Mouse (Mus musculus) embryonic stem cell, embryonic (primary cell): ENCODE results near the gene Gm28305.

ENCODE experiments used
- CTCF ChIA-PET, 4 experiments: fragments of 300-600 bp in 2 of 4; fragments of 350-600 bp in 2 of 4; sonication (Branson Sonifier 250); formaldehyde crosslinking; loops; one replicate each; lab custom pipeline; 2022; ENCODE audit warnings: inconsistent platforms in 2 of 4; lab: Charles Lee
- POLR2A ChIA-PET, 4 experiments: fragments of 300-600 bp in 2 of 4; fragments of 350-600 bp in 2 of 4; sonication (Branson Sonifier 250); formaldehyde crosslinking; loops; one replicate each; lab custom pipeline; 2022; ENCODE audit warnings: antibody characterized with exemption in 4 of 4, inconsistent platforms in 1 of 4; lab: Charles Lee

The Gm28305 gene

DNA sequence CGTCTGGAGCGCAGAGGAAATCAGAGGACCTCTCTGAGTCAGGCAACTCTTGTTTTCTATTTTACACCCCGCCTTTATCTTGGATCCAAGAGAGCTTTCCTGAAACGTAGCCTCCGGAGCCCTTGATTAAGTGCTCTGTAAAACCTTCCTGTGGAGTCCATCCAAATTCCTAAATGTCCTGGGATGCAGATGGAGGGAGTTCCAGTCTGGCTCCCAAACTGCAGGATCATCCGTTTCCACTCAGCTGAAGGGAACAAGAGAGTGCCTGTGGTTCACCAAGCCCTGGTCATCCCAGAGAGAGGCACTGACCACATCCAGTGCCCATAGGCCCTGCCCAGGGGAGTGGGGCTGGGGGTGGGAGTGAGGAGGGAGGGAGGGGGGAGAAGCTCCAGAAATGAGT lies 61.8 kb downstream of the Gm28305 start:
- ChIA-PET CTCF (interaction anchor here in 1 of 4 experiments (1.1 kb wide), 1 partner anchor 68 kb away, joined by 3 read pairs; no protein-coding TSS in a partner anchor), POLR2A (interaction anchor here in 3 of 4 experiments (0.6 to 11.1 kb wide), 7 partner anchors 14 to 350 kb away, joined by 3 to 53 read pairs (median 6); no protein-coding TSS in a partner anchor)

DNA sequence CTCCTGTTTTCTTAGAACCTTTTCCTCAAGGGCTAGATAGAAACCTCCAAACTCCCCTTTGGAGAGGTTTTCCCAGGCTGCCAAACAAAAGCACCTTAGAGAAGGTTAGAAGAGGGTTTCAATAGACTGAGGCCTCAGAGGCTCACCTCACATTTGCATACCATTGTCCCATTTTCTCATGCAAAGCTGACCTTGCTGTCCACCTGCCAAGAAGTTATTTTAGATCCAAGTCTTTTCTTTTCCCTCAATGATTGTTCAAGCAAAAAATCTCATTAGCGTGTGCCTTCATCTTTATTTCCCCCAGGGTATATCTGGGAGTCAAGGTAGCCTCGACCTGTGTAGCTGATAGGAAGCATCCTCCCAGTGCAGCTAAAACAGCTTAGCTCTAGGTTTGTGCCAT lies 62.4 kb downstream of the Gm28305 start:
- POLR2A ChIA-PET, result interaction anchor here in 3 of 4 experiments (0.6 to 11.1 kb wide), 11 partner anchors 15 to 599 kb away, joined by 3 to 53 read pairs (median 4); no protein-coding TSS in a partner anchor
- CTCF ChIA-PET, result interaction anchor here in 3 of 4 experiments (0.5 to 0.7 kb wide), 4 partner anchors 18 to 106 kb away, joined by 3 to 4 read pairs (median 4); no protein-coding TSS in a partner anchor

DNA sequence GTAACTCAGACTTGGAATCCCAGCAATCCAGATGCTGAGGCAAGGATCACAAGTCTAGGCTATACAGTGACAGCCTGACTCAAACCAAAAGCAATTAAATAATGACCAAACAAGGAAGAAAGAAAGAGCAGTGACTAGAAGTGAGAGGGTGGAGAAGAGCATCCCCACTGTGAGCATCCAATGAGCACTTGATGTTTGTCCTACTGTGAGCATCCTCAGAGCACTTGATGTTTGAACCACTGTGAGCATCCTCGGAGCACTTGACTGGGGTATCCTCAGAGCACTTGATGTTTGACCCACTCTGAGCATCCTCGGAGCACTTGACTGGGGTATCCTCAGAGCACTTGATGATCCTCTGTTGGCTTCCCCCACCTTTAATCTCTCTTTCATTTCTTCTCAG lies 64.5 kb downstream of the Gm28305 start:
- CTCF ChIA-PET, result no interaction called here
- POLR2A ChIA-PET, result interaction anchor here in 2 of 4 experiments (0.7 to 11.1 kb wide), 3 partner anchors 14 to 19 kb away, joined by 3 to 53 read pairs (median 3); no protein-coding TSS in a partner anchor

DNA sequence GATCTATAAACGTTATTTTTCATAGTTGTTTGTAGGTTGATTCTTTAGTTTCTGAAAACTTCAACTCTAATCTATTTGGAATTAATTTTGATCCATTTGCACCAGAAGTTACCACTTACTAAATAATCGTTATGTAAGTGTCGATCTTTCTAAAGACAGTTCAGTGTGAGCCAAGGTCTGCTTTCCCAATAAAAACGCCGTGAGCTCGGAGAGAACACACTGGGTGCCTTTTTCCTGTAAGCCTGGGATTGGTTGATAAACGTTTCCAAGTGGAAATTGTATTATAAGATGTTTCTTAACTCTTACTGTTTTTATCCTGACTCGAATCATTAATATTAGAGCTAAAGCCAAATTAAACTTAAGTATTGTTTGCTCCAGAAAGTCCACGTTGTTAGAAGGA lies 66.5 kb downstream of the Gm28305 start:
- ChIA-PET CTCF (interaction anchor here in 1 of 4 experiments (0.6 kb wide), 1 partner anchor 62 kb away, joined by 3 read pairs; no protein-coding TSS in a partner anchor), POLR2A (interaction anchor here in 1 of 4 experiments (0.6 kb wide), 1 partner anchor 198 kb away, joined by 3 read pairs; no protein-coding TSS in a partner anchor)

DNA sequence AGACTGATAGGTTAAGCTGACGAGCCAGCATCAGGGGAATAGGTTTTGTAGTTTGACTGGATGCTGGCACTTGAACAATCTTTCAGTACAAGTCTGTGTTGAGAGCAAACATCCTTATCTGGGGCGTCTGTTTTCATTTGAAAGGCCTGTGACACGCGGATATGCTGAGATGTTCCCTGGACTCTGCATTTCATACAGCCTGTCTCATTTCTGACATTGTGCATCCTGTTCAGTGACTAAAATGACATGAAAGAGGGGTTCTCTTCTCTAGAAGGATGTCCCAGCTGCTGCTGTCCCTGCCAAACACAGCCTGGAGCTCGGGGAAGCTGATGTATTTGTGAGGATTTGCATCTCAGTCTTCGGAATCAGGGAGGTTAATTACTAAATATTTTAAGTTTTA lies 67.0 kb downstream of the Gm28305 start:
- CTCF ChIA-PET, result interaction anchor here in 1 of 4 experiments (0.6 kb wide), 1 partner anchor 62 kb away, joined by 3 read pairs; no protein-coding TSS in a partner anchor
- POLR2A ChIA-PET, result interaction anchor here in 1 of 4 experiments (0.5 kb wide), 1 partner anchor 39 kb away, joined by 3 read pairs; no protein-coding TSS in a partner anchor

DNA sequence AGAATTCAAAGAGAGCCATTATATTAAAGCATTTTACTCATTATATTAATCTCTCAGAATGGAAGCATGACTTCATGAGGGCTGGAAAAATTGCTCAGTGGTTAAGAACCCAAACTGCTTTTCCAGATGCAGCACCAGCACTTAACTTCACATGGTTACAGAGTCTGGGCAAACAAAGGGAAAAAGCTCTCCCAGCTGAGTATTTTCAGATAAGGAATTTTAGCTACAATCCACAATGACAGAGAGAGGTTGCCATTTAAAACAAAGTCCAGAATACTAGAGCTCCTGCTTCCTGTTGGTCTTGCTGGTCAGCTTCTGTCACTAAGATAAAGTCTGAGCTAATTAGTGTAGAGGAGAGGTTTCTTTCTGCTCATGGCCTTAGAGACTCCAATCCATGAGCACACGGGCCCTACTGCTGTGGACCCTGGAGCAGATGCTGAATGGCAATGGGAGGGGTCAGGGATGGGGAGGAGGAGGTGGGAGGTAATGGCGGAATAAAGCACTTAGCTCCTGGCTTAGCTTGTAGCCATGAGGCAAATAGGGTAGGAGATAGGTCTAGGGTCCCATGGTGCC lies 68.2 kb downstream of the Gm28305 start:
- ChIA-PET CTCF (no interaction called here), POLR2A (interaction anchor here in 1 of 4 experiments (1.1 kb wide), 2 partner anchors 9 to 21 kb away, joined by 3 read pairs; no protein-coding TSS in a partner anchor)

DNA sequence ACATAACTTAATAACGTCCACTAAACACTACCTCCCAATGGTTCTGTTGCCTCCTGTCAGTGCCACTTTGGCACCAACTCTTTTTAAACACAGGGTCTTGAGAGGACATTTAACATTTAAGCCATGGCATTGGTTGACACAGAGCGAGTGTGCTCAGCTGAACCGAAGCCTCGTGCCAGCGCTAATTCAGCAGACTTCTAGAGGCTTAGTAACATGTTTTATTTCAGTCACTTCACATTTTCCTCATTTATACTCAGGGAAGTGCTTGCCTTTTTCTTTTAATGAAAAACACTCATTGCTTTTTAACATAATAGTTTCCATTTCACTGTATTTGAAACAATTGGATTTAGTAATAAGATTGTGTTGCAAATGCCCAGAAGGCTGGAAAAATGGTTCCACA lies 68.7 kb downstream of the Gm28305 start:
- CTCF ChIA-PET, result no interaction called here

DNA sequence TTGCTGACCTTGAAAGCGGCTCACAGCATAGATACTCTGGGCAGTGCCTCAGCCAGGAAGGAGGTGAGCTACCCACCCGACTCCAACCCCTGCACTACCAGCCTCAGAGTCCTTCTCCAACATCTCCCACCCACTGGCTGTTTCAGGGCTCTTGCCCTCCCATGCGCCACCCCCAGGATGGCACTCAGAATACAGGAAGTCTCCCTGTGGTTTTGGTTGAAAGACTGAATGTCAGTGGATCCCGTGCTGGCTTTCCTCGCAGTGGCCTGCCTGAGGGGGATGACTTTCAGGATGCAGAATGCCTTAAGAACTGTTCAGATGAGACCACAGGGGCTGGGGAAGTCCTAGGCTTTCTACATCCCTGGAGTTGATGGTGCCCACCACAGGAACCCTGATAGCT lies 82.6 kb downstream of the Gm28305 start:
- ChIA-PET POLR2A (interaction anchor here in 3 of 4 experiments (0.8 to 2.1 kb wide), 4 partner anchors 20 to 83 kb away, joined by 3 to 6 read pairs (median 4); partner anchors contain the start of gene Gm28305 (in 1 of the 3)), CTCF (no interaction called here)

More for the DNA sequence above, 68.7 kb downstream of the Gm28305 start:
- POLR2A ChIA-PET, result interaction anchor here in 1 of 4 experiments (1.1 kb wide), 2 partner anchors 10 to 21 kb away, joined by 3 read pairs; no protein-coding TSS in a partner anchor

DNA sequence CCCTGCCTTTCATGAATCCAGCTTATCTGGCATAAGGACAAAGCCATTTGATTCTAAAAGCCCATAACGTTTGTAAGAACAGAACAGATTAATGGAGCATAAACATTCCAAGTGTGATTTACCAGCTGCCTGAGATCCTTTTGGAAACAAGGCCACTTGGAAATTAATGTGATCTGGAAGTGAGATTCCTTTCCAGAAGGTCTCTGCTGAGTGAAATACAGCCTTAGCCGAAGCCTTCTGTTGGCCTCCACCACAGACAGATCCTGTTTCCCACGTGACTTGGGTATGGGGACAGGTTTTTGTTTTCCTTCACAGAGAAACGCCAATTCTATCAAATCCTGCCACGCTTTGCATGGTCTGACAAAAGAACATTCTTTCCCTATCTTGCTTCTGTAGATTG lies 83.2 kb downstream of the Gm28305 start:
- CTCF ChIA-PET, result interaction anchor here in 3 of 4 experiments (0.7 to 1.4 kb wide), 5 partner anchors 20 to 52 kb away, joined by 3 to 4 read pairs (median 3); no protein-coding TSS in a partner anchor
- POLR2A ChIA-PET, result interaction anchor here in 3 of 4 experiments (0.6 to 2.1 kb wide), 8 partner anchors 8 to 83 kb away, joined by 3 to 10 read pairs (median 4); partner anchors contain the start of gene Gm28305 (in 1 of the 3)
